Mouse (Mus musculus): Measurements from ENCODE around the gene Cdt1. TPM values are rescaled to one million over a fixed set of nuclear protein-coding genes. Genes with fewer than 3 reads are reported as not detected.

Cdt1 gene
- polyA plus RNA-seq, 1 experiment, result 79.5 TPM

- H3K79me3 ChIP-seq (ENCODE audit: low read depth), result no peaks in the 10 kb centered on the region
- H3ac ChIP-seq (ENCODE audit: control insufficient read depth, insufficient read length, low read depth), result no peak overlapping the region
- no peaks in the 10 kb centered on the region for H3K36me3 ChIP-seq (ENCODE audit: control insufficient read depth, insufficient read depth)
- no peak for TF ChIP-seq USF1 (IDR thresholded peaks at IDR 0.05; ENCODE audit: low read depth)
- H3K27me3 ChIP-seq (ENCODE audit: control insufficient read depth, insufficient read depth, insufficient read length), result peaks cover under 1% of the 10 kb centered on the region
- no peak overlapping the region for H3K4me3 ChIP-seq (ENCODE audit: insufficient read depth, poor library complexity, severe bottlenecking)
- H3K79me2 ChIP-seq (ENCODE audit: control insufficient read depth, insufficient read depth), result no peaks in the 10 kb centered on the region
Measured at GRCm38 (mm10) chr8:122618660-122619378, 51.0 kb downstream of the Cdt1 start.

- no peak overlapping the region for H3ac ChIP-seq (ENCODE audit: control insufficient read depth, insufficient read length, low read depth)
- no peaks in the 10 kb centered on the region for H3K36me3 ChIP-seq (ENCODE audit: control insufficient read depth, insufficient read depth)
- H3K4me3 ChIP-seq (ENCODE audit: insufficient read depth, poor library complexity, severe bottlenecking), result no peak overlapping the region
- H3K79me2 ChIP-seq (ENCODE audit: control insufficient read depth, insufficient read depth), result no peaks in the 10 kb centered on the region
- peaks cover 16% of the 10 kb centered on the region for H3K27me3 ChIP-seq (ENCODE audit: control insufficient read depth, insufficient read depth, insufficient read length)
- no peak for TF ChIP-seq MAX (IDR thresholded peaks at IDR 0.05)
- TF ChIP-seq USF1 (IDR thresholded peaks at IDR 0.05; ENCODE audit: low read depth), result no peak
- TF ChIP-seq FOSL1 (IDR thresholded peaks at IDR 0.05; ENCODE audit: insufficient read depth, low read length, poor library complexity, severe bottlenecking), result no peak
- no peak for TF ChIP-seq CTCF (IDR thresholded peaks at IDR 0.05; ENCODE audit: control insufficient read depth, insufficient read depth, insufficient read length)
- no peak for TF ChIP-seq CEBPB (IDR thresholded peaks at IDR 0.05; ENCODE audit: low read depth)
- TF ChIP-seq MYOG (IDR thresholded peaks at IDR 0.05; ENCODE audit: control insufficient read depth, extremely low read depth, insufficient read length), result no peak
- TF ChIP-seq MYOD1 (IDR thresholded peaks at IDR 0.05; ENCODE audit: control insufficient read depth, insufficient read length, low read depth), result no peak
- no peaks in the 10 kb centered on the region for H3K79me3 ChIP-seq (ENCODE audit: low read depth)
Measured at GRCm38 (mm10) chr8:122620446-122620845, 52.6 kb downstream of the Cdt1 start.

GRCm38 (mm10) chr8:122622727-122623126, 54.9 kb downstream of the Cdt1 start, which contains the start of gene Pabpn1l:
TSS of gene Pabpn1l (minus strand) at chr8:122622739.
- Histone ChIP-seq H3K27me3 (ENCODE audit: control insufficient read depth, insufficient read depth, insufficient read length) (peaks cover 39% of the 10 kb centered on the region), H3K79me3 (ENCODE audit: low read depth) (no peaks in the 10 kb centered on the region)

More at GRCm38 (mm10) chr8:122622727-122623126, 54.9 kb downstream of the Cdt1 start, which contains the start of gene Pabpn1l:
- H3K79me2 ChIP-seq (ENCODE audit: control insufficient read depth, insufficient read depth), result no peaks in the 10 kb centered on the region
- H3ac ChIP-seq (ENCODE audit: control insufficient read depth, insufficient read length, low read depth), result no peak within 1 kb of the TSS
- H3K36me3 ChIP-seq (ENCODE audit: control insufficient read depth, insufficient read depth), result no peaks in the 10 kb centered on the region
- TF ChIP-seq MYOD1 (IDR thresholded peaks at IDR 0.05; ENCODE audit: control insufficient read depth, insufficient read length, low read depth) (no peak), CTCF (IDR thresholded peaks at IDR 0.05; ENCODE audit: control insufficient read depth, insufficient read depth, insufficient read length) (no peak), CEBPB (IDR thresholded peaks at IDR 0.05; ENCODE audit: low read depth) (no peak), FOSL1 (IDR thresholded peaks at IDR 0.05; ENCODE audit: insufficient read depth, low read length, poor library complexity, severe bottlenecking) (no peak)
- no peak within 1 kb of the TSS for H3K4me3 ChIP-seq (ENCODE audit: insufficient read depth, poor library complexity, severe bottlenecking)

Small RNA genes lying within 50 kb of the gene (microRNA-seq; reads per million reads assigned to microRNA genes)
- gene Mir6396 (ENCODE audit: borderline microRNAs expressed), result not detected

Other genes with a start within 250 kb of the Cdt1 start
- gene Trhr2, start 207.3 kb upstream of the Cdt1 start, polyA plus RNA-seq (2012; fragmentation: generic; extraction: Trizol), result 0.07 TPM
- 43.5 TPM for gene Zc3h18, start 191.4 kb upstream of the Cdt1 start, polyA plus RNA-seq (2012; fragmentation: generic; extraction: Trizol)
- 0.12 TPM for gene Il17c, start 146.0 kb upstream of the Cdt1 start, polyA plus RNA-seq (2012; fragmentation: generic; extraction: Trizol)
- not detected for gene Cyba, start 135.1 kb upstream of the Cdt1 start, polyA plus RNA-seq (2012; fragmentation: generic; extraction: Trizol)
- gene Mvd, start 124.6 kb upstream of the Cdt1 start, polyA plus RNA-seq (2012; fragmentation: generic; extraction: Trizol), result 38.3 TPM
- gene Snai3, start 107.3 kb upstream of the Cdt1 start, polyA plus RNA-seq (2012; fragmentation: generic; extraction: Trizol), result 0.08 TPM
- gene Rnf166, start 92.0 kb upstream of the Cdt1 start, polyA plus RNA-seq (2012; fragmentation: generic; extraction: Trizol), result 22.7 TPM
- 35.6 TPM for gene Ctu2, start 91.9 kb upstream of the Cdt1 start, polyA plus RNA-seq (2012; fragmentation: generic; extraction: Trizol)
- gene Piezo1, start 16.7 kb upstream of the Cdt1 start, polyA plus RNA-seq (2012; fragmentation: generic; extraction: Trizol), result 107 TPM
- gene Aprt, start 8.9 kb downstream of the Cdt1 start, polyA plus RNA-seq (2012; fragmentation: generic; extraction: Trizol), result 615 TPM
- 9.8 TPM for gene Galns, start 43.4 kb downstream of the Cdt1 start, polyA plus RNA-seq (2012; fragmentation: generic; extraction: Trizol)
- gene Trappc2l, start 43.6 kb downstream of the Cdt1 start, polyA plus RNA-seq (2012; fragmentation: generic; extraction: Trizol), result 70.2 TPM
- gene Pabpn1l, start 54.7 kb downstream of the Cdt1 start, polyA plus RNA-seq (2012; fragmentation: generic; extraction: Trizol), result not detected
- 0.15 TPM for gene Cbfa2t3, start 131.1 kb downstream of the Cdt1 start, polyA plus RNA-seq (2012; fragmentation: generic; extraction: Trizol)
- gene Acsf3, start 207.5 kb downstream of the Cdt1 start, polyA plus RNA-seq (2012; fragmentation: generic; extraction: Trizol), result 6.1 TPM

Data from C2C12 (cell line).